Mouse (Mus musculus) kidney, postnatal 25 days (tissue): ENCODE measurements around the gene Hoxb9.

Source experiments
- DNase-seq, 2 experiments: peaks; one replicate each; pipeline ENCODE4 v3.0.0; 2021; ENCODE audit warnings: mixed read lengths in 2 of 2

The Hoxb9 gene

GRCm38 (mm10) chr11:96314671-96315343 lies 43.5 kb downstream of the Hoxb9 start:
- peak; percentile 80 to 88 for DNase-seq

GRCm38 (mm10) chr11:96315344-96315681 lies 44.1 kb downstream of the Hoxb9 start:
- no peak for DNase-seq

DNA sequence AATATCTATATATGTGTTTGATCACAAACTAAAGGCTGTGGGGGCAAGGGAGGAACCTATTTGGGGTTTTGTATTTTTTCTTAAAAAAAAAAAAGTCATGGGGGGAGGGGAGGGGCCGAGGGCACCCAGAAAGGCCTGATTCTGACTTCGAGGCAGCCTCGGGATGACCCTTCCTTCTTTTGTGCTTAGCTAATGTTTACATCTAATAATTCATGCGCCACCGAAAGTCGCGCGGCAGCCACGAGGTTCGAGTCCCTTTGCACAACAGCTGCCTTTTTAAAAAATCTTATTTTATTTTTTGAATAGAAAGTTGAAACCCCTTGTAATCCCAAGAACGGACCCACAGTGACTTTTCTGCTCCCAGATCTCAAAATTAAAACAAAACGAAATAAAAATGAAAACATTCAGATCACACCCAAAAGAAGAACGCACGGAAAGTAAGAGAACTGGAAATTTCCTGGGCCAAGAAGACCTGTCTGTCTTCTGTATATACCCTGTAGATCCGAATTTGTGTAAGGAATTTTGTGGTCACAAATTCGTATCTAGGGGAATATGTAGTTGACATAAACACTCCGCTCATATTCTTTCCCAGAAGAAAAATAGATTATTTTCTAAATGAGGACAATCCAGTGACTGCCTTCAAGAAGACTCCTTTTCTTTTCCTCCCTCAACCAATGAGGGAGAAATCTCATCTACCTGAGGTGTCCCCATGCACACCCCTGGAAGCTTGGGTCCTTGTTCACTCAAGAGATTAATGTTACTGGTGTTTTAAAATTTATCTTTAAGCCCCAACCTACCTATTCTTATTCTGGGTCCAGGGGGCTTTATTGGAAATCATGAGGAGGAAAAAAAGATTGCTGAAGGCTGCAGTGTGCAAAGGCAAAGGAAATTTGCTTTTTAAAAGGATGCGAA lies 45.7 kb downstream of the Hoxb9 start:
- peak in 1 of 2 experiments; percentile 47 for DNase-seq

- DNase-seq, result peak in 1 of 2 experiments; percentile 60
Observed at GRCm38 (mm10) chr11:96317608-96318367, 46.5 kb downstream of the Hoxb9 start, which contains the start of gene Hoxb4. Hoxb4 (plus strand) TSS chr11:96318267.

DNA sequence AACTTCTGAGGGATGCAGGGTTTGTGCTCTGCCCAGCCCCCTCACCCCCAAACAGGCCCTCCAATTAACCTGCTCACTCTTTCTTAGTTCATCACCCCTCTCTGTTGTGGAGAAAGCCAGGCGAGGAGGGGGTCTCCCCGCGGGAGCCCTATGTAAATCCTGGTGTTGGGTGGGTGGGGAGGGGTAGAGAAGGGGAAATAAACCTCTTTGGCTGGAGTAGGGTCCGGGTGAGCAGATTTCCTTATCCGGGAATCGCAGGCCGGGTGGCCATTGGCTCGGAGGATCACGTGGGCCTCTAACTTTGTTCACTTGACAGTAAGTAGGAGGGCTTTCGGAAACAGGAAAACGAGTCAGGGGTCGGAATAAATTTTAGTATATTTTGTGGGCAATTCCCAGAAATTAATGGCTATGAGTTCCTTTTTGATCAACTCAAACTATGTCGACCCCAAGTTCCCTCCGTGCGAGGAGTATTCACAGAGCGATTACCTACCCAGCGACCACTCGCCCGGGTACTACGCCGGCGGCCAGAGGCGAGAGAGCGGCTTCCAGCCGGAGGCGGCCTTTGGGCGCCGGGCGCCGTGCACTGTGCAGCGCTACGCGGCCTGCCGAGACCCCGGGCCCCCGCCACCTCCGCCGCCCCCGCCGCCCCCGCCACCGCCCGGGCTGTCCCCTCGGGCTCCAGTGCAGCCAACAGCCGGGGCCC lies 47.3 kb downstream of the Hoxb9 start:
- peak; percentile 92 to 96 for DNase-seq

GRCm38 (mm10) chr11:96319071-96319902 lies 48.0 kb downstream of the Hoxb9 start:
- DNase-seq, result peak; percentile 56 to 81

GRCm38 (mm10) chr11:96319910-96320309 lies 48.7 kb downstream of the Hoxb9 start:
- peak; percentile 75 to 87 for DNase-seq

- peak; percentile 48 to 56 for DNase-seq
Observed at GRCm38 (mm10) chr11:96320688-96321087, 49.4 kb downstream of the Hoxb9 start.

DNA sequence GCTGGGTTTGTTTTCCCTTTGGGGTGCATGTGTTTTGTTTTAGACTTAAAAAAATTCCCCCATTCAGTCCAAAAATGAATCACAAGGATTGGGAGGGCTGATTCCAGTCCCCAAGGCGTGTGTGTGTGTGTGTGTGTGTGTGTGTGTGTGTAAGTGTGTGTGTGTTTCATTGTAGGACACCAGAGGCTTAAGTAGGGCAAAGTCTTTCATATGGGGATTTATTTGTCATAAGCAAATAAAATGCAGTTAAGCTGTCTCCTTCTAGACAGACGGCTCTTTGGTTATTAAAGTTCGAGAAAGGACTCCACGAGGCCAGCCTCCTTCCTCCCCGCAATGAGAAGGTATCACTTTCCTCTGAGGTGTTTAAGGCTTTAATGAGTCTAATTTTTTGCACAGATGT lies 50.6 kb downstream of the Hoxb9 start:
- DNase-seq, result no peak

GRCm38 (mm10) chr11:96322738-96323137 lies 51.5 kb downstream of the Hoxb9 start:
- DNase-seq, result no peak

DNA sequence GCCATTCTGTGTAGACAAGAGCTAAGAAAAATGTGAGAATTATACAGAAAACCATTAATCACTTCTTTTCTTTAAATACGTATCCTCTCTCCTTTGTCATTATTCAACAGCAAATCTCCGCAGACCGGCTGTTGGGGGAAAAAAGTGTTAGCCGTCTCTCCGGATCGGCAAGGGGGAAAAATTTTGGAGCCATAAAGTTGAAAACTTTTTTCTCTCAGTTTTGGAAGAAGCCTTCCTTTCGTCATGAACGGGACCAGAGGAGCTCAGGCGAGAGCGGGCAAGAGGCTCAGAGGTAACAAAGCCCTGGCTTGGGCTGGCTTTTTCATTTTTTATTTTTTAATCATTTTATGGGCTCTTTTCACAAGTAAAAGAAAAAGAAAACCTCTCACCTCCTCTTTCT lies 51.9 kb downstream of the Hoxb9 start, which contains the start of gene Hoxb3:
Gene Hoxb3 (plus strand): TSS at position 173 of the 400 bp plus-strand sequence.
- DNase-seq, result no peak

DNA sequence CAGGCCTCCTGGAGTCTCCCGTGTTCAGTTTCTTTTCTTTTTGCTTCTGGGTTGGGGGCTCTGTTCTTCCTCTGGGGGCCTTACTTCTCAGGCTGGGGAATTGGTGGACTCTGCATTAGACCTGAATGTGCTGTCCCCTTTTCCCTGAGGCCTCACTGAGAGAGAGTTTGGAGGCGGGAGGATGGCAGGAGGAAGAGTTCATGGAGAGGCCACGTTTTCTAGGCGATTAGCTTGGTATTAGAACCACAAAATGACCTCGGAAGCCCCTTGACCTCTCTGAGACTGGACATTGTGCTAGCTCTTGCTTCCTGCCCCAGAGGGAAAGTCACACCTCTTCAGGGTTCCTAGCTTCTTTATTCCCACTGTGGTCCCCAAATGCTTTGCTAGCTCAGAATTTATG lies 52.9 kb downstream of the Hoxb9 start:
- peak in 1 of 2 experiments; percentile 51 for DNase-seq

DNA sequence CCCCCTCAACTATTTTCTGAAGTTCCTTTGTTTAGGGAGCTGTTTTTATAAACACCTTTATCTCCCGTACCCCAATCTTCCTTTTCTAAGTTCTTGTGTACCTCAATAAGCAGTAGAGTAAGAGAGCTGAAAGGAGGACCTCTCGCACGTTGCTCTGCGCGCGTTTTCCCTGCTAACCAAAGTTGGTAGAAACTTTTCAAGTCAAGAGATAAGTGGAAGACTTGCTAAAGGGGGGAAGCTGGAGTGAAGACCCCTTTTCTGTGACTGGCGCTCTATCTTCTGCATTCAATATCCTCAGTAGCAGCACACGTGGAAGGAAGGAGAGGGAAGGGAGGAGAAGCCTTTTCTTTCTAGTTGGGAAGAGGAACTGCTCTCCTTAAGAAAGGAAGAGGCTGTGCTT lies 53.7 kb downstream of the Hoxb9 start:
- peak in 1 of 2 experiments; percentile 37 for DNase-seq

DNA sequence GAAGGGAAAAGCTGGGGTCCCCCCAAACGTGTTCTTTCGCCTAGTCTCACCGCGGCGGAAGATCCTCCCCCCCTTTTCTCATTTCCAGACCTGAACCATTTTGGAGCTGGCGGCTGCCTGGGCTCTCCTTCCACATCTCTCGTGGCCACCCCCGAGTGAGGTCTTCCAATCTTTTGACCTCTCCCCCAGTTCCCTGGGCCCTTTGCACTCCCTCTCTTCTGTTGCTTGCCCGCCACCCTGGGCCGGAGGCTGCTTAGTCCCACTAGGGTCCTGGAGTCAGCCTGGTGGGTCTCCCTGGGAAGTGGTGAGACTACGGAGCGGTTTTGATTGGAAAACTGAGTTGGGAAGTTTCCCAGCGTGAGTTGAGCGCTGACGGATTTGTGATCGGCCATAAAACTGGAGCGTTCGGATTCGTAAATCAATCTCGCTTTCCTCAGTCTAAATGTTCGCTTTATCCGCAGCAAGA lies 54.5 kb downstream of the Hoxb9 start:
- peak in 1 of 2 experiments; percentile 41 for DNase-seq
